Mouse (Mus musculus) heart, adult 2 months (tissue): Measurements from ENCODE around the gene Car10.

Experiments
- CTCF ChIP-seq: fragments of 200-600 bp; IDR thresholded peaks from 2 replicates; pipeline ENCODE4 v1.8.1; 2022; ENCODE audit warnings: antibody characterized with exemption, mild to moderate bottlenecking, moderate library complexity
- EP300 ChIP-seq: fragments of 200-500 bp; IDR thresholded peaks from 2 replicates; pipeline ENCODE4 v1.6.1; 2011; ENCODE audit warnings: low read depth, low read length, control low read depth; ENCODE audit not compliant: insufficient read depth
- POLR2A ChIP-seq: fragments of 200-500 bp; IDR thresholded peaks from 2 replicates; pipeline ENCODE4 v1.6.1; 2011; ENCODE audit warnings: mild to moderate bottlenecking, low read depth, low read length, control low read depth; ENCODE audit not compliant: insufficient read depth

DNA sequence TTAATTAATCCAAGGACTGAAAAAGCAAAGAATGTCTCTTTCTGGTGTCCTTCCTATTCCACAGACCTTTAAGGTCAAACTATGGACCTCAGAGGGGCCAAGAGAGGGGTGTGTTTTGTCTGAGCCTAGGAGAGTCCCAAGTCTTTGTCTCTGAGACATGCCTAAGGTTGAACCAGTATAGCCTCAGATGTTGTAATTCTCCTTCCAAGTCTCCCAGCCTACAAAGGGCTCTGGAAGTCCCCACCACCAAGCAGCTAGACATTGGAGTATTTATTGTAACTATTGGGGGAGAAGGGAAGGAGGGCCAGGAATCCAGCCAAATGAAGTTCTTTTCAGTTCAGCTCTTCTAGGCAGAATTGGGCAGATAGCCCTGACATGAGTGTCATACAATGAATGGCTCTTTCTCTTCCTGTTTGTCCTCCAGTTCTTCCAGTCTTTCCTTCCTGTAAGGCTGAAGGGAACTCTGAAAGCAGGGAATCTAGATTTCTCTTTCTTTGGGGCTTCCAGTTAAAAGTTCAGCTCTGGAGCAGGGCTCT is 464.6 kb downstream of the Car10 start:
- no peak for TF ChIP-seq CTCF
- no peak for TF ChIP-seq POLR2A
- no peak for TF ChIP-seq EP300
